Mouse (Mus musculus) R1 (cell line): ENCODE measurements at regions not wholly inside any gene's neighbourhood (a gene's known extent, or its start where the extent isn't known, plus 50 kb on each side); places are given as distances from the start of the nearest gene placed in this dataset.

ENCODE experiments used
- DNase-seq: peaks from one replicate; pipeline ENCODE4 v3.0.0-alpha.2; 2018; ENCODE audit warnings: low read depth, low spot score

DNA sequence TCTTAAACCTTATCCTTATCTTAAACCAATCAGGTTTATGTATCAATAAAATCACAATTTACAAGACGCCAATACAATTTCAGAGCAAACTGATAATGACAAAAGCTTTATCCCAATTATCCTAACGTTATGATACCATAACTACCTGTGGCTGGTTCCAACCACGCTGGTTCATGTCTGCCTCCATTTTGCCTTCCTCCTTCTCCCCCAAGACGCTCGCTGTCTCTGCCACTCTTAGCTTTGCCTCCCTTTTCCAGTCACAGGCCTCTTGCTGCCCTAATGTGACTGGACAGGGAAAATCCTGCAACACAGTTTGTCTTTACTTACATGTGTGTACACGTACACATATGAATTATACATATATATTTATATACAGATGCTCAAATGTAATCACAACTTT is 101.3 kb upstream of the Cpm start:
- no peak for DNase-seq

- no peak for DNase-seq
Measured at GRCm38 (mm10) chr10:117527243-117527642, 102.1 kb upstream of the Cpm start.

- no peak for DNase-seq
Measured at GRCm38 (mm10) chr10:117526834-117527188, 102.5 kb upstream of the Cpm start.

- DNase-seq: no peak
Measured at GRCm38 (mm10) chr10:117526008-117526833, 103.1 kb upstream of the Cpm start.

GRCm38 (mm10) chr10:117525608-117526007 is 103.7 kb upstream of the Cpm start:
- no peak for DNase-seq

DNA sequence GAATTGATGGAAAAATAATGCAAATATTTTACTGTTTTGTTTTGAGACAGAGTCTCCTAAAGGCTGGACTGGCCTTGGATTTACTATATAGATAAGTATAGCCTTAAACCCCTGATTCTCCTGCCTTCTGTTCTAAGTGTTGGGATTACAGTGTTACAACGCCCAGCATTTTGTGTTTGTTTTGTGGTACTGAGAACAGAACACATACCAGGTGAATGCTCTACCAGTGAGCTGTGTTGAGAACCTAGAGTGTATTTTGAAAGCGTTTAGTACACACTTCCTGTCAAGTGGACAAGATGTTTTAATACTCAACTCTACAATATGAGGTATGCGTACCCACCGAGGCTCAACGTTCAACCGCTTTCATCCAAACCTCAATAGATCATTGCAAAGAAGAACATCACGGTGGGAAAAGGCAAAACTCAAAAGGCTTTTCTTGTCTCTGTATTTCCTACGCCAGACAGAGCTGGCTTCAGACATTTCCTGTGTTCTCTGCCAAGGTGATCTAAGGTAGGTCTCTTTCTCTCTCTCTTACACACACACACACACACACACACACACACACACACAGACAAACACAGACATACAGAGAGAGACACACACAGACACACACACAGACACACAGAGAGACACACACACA is 104.3 kb upstream of the Cpm start:
- DNase-seq: no peak

DNA sequence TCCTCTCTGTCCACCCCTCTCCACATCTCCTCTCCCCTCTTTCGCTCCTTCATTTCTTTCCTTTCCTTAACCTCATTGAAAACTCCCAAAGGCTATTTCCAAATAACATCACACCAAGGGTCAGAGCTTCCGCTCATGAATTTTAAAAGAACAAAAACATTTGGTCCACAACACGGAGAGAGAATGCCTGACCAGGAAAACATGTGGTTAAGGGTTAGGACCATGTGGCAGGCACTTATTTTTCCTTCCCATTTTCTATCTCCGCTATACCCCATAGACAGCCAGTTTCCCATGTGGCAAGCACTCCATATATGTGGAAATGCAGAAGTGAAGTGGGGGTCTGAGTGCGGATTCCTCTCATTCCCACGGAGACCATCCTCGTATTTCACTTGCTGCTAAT is 105.2 kb upstream of the Cpm start:
- no peak for DNase-seq

GRCm38 (mm10) chr10:117522906-117523829 is 106.1 kb upstream of the Cpm start:
- DNase-seq: no peak

DNA sequence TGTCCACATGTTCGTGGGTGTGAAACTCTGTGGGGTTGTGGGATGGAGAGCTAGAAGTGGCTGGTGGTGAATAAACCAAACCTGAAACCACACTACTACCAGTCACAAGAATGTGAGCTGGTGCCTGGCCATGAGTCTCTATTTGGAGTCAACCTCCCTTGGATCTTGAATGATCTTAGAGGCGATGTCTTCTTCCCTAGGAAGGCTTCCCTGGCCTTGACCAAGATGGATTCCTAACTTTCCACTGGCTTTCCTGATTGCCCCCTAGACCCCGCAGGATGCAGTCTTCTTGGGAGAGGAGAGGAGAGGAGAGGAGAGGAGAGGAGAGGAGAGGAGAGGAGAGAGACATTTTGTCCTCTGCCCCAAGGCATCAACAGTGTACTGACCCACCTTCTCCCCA is 106.9 kb upstream of the Cpm start:
- DNase-seq: no peak

DNA sequence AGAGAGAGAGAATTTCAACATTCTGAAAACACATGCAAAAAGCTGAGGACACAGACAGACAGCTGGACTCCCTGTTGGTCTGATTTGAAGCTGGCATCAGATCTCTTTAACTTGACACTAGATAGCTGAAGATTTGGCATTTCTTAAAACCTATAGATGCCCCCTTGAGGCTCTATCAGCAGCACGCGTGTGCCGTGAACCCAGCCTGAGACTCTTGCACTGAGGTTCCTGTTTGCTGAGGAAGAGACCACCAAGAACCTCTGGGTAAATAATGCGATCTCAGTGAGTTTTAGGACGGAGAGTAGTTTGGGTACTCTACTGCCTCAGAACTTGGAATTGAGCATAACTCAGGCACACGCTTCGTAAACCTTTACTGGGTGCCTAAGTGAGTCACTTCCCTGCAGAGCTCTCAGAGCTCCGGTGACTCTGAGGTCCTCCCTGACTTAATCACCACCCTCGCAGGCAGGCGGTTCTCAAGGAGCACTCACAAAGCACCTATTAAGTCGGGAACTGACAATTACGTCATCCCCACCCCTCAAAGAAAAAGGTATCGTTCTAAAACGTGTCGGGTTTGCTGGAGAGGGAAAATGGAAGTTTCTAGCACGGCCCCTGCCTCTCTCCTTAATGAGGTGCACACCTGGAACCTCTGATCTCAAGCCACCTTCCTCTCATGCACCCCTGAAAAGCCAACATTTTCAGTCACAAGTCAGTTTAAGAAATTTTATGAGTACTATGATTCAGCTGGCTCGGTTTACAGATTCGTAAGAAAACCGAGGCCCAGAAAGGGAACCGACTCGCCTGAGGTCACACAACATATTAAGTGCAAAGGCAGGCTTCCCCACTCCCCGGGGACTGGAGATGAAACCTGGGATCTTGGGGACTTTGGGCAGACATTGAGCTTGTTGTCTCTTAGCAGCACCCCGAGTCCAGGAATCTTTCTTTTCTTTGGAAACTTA is 107.7 kb upstream of the Cpm start:
- no peak for DNase-seq

DNA sequence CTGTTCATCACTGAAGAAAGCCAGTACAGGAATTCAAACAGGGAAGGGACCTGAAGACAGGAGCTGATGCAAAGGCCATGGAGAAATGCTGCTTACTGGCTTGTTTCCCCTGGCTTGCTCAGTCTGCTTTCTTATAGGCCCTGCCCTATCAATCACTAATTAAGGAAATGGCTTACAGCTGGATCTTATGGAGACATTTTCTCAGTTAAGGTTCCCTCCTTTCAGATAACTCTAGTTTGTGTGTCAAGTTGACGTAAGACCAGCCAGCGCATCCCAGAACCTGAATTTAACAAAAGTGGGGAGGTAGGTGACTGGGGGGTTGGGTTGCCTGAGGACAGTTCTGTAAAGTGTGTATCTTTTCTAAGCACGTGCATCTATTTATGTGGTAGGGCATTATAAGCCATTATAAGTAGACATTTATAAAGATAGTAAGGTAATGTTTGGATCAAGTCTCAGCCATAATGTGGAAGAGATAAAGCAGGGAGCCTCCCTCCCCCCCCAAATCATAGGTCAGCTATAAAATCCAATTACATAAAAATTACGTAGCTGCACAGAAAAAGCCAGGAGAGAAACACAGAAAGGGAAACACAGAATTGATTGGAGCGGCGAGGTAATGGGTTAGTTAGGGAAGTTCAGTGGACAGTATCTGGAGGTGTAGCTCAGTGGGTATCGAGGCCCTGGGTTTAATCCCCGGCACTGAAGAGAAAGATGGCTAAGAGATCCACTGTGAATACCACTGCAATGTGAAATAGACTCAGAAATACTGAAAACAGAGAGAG is 108.6 kb upstream of the Cpm start:
- no peak for DNase-seq

DNA sequence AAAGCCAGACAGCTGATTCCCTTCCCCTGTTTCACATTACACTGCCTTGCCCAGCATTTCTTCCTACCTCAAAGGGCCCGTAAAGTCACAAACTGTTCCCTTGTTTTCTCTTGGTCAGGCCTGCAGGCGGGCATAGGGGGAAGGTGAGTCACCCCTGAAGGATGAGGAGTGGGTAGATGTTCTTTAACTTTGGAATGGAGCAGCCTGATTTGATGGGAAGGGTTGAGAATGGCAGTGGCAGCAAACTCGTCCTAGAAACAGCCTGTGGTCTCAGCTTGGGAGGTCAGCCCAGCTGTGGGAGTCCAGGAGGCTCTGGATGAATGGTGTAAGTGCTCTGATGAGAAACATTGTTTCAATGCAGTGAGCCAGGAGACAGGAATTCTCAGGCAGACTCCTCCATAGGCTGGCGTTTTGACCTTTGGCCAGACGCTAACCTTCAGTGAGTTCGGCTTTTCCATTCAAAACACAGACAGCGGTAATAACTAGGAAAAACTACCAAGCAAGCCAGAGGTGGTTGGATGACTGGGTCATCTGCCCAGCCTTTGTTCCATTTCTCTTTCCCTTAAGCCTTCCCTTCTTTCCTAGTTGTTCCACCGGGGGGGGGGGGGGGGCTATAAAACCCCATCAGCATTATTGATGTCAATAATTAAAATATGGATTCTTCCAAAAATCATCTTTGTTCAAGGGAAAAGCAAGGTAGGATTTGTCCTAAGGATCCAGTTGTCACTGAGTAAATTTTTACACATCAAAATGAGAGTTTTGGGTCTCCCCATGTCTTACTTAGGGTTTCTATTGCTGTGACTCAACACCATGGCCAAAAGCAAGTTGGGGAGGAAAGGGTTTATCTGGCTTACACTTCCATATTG is 109.4 kb upstream of the Cpm start:
- DNase-seq: no peak

- DNase-seq: no peak
Measured at GRCm38 (mm10) chr10:117518793-117519669, 110.3 kb upstream of the Cpm start.

DNA sequence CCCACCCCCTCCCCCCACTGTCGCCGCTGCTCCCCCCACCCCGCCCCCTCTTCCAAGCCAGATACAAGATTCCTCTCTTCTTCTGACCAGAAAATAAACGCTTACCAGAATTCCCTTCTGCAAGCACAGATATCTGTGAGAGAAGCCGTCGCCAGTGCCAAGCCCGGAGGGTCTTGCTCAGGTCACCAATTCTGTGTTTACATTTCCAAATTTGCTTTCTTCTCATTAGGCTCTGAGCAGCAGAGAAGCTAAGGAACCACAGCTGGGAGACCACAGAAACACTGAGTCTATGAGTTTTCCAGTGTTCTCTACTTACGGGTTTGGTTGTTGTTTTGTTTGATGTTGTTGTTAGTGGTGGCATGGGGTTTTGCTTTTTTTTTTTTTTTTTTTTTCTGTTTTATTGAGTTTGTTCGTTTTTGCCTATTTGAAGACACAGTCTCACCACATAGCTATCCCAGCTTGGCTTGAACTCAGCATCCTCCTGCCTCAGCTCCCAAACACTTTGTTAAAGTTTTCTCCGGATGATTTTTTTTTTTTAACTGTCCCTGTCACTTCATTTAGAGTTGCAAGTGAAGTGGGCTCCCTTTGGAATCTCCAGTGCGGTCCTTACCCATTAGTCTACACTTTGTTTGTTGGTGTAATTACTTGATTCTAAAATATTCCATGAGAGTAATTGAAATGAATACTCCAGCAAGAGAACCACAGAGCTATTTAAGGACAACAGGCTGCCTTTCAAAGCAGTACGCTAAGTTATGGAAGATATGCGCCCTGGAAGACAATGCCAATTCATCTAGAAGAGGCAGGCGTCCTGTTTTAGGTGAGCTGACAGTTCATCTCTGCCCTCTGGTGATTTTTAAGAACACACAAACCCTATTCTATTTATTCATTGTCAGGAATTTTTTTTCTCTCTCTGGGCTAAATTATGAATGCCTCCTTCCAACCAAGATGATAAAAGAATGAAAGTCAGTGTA is 111.2 kb upstream of the Cpm start:
- no peak for DNase-seq

DNA sequence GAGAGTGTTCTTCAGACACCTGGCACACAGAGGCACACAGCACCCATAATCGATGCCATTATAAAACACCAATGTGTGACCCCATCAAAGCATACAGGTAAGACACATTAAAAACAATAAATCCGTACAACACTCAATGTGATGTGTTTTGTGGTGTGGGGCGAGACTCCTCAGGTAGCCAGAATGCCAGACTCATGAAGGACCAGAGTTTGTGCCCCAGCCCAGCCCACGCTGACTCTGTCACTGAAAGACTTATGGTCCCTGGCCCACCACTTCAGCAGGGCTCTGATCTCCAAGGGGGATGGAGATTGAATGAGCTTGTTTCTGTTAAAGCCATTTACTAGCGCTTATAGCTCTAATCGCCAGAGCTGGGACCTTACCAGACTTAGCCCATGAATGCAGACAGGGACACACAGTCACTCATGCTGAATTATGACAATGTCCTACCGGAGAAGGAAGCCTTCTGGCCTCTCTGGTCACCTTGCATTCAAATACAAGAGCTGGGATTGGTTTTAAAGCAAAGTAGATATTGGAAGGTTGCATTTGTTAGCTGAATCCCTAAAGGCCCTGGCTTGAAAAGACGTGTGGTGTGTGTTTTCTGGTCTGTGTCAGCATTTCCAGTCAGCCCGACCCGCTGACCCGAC is 112.1 kb upstream of the Cpm start:
- no peak for DNase-seq

GRCm38 (mm10) chr10:117516510-117516909 is 112.8 kb upstream of the Cpm start:
- no peak for DNase-seq
